Mouse (Mus musculus) 416B (cell line): ENCODE measurements around the gene Pnpla7.
A peak's percentile ranks its signal among the peaks of the same experiment; 100 is the strongest.

Source experiments
- DNase-seq: peaks from one replicate; pipeline ENCODE4 v3.0.0; 2011; ENCODE audit warnings: low read depth

Pnpla7 gene

DNA sequence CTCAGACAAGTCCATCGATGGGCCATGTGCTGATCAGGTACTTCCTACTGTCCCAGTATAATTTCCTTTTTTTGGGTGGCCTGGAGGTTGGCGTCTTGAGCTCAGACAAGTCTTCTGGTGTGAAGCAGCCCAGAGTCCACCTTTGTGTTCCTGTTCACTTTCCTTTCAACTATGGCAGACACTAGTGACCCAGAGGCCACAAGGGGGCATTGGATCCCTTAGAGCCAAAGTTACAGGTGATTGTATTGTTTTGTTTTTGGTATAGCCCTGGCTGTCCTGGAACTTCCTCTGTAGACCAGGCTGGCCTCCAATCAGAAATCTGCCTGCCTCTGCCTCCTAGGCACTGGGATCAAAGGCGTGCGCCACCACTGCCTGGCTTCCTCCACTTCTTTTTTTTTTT lies 96.6 kb downstream of the Pnpla7 start:
- peak; percentile 41 for DNase-seq

DNA sequence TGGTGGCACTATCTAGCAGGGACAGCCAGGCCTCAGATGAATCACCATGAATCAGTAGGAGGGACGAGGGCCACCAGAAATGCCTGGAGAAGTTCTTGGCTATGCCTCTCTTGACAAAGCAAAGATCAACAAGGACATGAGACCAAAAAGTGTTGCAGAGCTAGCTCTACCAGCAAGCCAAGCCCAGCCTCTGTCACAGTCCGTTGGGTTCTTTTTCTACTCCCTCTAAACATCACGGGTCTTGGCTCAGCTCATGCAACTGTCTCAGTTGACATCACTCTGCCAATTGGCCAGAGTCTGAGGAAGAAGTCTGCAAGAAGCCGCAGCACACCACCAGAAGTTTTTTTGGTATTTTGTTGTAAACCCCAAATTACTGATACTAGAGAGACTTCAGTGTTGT lies 99.7 kb downstream of the Pnpla7 start:
- peak; percentile 48 for DNase-seq

DNA sequence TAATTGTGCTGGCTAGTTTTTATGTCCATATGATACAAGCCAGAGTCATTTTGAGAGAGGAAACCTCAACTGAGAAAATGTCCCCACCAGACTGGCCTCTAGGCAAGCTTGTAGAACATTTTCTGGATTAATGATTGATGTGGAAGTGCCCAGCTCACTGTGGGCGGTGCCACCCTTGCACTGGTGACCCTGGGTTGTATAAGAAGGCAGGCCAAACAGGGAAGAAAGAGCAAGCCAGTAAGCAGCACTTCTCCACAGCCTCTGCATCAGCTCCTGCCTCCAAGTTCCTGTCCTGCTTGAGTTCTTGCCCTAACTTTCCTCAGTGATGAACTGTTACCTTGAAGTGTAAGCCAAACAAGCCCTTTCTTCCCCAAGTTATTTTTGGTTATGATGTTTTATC lies 103.1 kb downstream of the Pnpla7 start:
- DNase-seq = no peak

DNA sequence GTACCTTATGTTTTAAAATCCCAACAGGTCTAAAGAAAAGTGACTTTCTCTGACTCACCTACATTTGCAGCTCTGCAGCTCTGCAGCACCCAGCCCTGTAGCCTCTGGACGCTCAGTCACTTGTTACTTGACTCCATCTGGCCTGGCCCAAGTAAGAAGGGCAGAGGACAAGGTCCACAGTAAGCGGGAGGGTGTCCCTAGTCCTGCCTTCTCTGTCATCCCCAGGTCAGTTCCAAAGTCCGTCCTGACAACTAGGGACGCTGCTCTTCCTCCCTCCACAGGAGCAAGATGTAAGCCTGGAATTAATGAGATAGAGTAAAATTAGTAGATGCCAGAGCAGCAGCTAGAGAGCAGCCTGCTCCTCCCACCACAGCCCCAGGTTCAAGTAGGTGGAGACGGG lies 104.2 kb downstream of the Pnpla7 start, which contains the start of gene Entpd8:
Gene Entpd8 (plus strand): TSS at position 229 of the 400 bp plus-strand sequence.
- DNase-seq = no peak

DNA sequence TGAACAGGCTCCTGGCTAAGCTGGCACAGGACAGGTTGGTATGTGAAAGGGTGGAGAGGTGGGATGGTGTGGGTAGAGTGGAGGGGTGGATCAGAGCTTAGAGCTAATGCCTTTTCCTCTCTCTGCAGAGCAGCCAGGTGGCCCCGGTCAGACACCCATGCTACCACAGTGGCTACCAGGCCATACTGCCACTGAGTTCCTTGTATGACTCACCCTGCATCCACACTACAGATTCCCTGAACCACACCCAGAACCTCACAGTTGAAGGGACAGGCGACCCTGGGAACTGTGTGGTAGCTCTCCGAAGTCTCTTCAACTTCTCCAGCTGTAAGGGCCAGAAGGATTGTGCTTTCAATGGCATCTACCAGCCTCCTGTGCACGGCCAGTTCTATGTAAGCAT lies 107.9 kb downstream of the Pnpla7 start:
- no peak for DNase-seq

DNA sequence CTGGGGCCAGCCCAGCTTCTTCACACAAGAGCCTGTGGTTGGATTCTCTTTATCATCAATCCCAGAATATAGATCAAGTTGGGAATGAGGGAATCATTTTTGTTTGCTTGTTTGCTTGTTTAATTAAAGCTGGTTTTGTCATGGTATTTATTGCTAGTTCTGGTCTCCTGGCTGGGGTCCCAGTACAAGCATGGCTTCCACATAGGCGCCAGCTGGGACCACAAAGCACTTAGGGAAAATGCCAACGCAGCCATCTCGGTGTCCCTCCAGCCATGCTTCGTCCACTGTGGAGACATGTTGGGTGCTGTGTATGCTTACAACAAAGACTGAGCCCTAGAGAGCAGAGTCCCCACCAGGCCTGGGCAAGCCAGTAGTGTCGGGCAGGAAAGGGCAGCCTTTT lies 109.7 kb downstream of the Pnpla7 start:
- no peak for DNase-seq

DNA sequence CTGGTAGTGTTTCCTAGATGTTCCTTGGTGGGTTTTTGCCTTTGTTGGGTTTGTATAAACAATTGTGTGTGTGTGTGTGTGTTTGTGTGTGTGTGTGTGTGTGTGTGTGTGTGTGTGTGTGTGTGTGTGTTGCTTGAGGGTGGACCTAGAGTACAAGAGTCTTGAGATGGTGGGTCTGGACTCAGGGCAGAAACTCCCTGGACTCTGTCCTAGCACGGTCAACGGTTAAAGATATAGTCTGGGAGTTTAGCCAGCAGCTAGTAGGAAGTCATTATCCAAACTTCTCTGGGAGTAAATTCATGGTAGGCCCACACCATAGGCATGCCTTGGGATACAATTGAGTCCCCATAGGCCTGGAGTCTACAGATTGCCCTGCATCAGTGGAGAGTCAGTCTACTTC lies 112.0 kb downstream of the Pnpla7 start:
- no peak for DNase-seq

DNA sequence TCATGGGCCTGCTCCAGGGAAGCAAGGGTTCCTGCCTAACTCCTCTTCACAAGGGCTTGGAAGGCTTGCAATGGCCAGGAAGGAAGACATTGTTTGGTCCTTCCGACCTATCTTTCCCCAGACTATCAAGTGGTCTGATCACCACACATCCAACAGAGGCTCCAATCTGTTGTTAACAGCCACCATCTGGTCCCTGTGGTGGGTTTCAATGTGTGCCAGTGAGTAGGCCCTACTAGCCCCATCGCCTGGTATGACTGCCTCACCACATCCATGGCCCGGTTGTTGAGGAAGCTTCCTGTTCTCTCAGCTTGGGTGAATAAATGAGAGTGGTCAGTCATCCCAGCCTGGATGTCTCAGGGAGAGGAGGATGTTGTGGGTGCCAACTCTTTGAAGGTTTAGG lies 112.8 kb downstream of the Pnpla7 start:
- peak; percentile 79 for DNase-seq

DNA sequence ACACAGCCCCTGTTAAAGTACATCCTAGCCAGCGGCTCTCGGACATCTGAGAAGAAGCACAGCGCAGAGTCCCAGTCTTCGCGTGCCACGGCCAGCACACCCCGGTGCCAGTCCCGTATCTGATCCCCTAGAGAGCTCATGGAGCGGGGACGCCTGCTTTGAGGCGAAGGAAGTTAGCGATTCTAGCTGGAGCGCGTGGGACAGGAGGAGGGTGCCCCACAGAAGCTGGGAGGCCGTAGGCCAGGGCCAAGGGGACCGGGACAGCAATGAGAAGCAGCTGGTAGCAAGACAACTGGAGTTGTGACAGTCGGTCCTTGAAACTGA lies 118.9 kb downstream of the Pnpla7 start:
- no peak for DNase-seq

DNA sequence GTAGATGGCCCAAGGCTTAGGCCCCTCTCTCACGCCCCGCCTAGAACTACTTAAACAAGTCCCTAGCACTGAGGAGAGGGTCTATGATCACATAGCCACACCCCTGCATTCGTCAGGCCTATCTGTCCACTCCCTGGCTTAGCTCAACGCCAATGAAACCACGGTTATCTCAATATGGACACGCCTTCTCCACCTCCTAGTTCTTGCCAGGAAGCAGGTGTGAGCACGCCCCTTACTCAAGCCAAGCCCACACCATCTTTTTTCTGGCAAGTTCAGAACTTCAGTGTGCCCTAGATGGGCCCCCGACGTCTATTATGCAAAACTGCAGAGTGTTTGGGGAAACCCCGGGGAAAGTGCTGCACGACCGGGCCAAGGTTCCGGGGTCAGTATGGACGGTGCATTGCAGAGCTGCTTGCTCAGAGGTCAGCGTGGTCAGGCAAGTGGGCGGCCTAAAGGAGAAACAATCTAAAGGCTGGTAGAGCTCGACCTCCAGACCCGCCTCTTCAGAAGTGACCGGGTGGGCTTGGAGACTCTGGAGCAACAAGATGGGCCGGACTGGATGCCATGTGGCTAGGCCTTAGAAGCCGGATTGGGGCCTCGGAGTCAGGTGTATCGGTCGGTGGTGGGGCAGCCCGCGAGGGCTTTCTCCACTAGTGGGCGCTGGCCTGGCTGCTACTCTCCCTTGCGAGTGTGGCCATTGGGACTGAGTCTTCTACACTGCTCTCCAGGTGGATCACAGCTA lies 119.4 kb downstream of the Pnpla7 start, which contains the start of gene Noxa1:
Gene Noxa1 (minus strand): TSS at position 41 of the 742 bp plus-strand sequence.
- no peak for DNase-seq

DNA sequence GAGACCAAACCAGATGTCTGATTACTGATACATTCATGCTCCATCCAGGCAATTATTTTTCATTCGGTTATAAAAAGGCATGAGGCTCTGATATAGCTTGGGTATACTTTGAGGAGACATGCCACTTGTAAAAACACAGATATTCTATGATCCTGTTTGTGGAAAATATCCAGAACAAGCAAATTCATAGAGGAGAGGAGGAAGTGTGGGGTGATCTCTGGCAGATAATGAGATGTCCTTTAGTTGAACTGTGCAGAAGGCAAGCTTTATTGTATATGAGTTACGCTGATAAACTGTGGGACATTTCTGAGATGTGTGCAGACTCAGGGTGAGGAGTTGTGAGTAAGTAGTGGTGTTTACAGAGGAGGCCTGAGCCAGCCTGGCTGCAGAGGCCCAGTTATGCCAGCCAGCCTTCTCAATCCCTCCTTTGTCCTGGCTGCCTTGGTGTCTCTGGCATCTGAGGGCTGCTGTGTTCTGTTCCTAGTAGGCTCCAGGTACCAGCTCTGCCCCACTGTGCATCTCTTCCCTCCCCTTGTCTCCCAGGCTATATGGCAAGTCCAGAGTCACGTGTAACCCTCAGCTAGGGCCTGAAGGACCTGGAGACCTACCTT lies 122.3 kb downstream of the Pnpla7 start:
- no peak for DNase-seq

DNA sequence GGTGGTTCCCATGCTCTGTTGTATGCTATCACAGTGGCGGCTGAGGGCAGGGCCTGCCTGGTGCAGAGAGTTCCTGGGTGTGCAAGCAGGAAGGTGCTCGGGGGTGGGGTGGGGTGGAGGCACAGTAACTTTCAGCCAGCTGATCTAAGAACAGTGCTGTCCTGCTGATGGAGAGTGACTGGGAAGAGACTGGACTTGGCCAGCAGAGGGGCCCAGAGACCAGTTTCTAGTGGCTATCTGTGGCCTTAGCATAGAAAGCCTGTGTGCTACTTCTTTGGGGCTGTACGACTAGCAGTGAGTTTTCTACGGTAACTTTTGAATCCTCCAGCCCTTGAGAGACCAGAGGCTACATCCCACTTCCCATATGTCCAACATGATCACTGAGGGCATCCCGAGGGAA lies 123.1 kb downstream of the Pnpla7 start:
- DNase-seq = peak; percentile 76

DNA sequence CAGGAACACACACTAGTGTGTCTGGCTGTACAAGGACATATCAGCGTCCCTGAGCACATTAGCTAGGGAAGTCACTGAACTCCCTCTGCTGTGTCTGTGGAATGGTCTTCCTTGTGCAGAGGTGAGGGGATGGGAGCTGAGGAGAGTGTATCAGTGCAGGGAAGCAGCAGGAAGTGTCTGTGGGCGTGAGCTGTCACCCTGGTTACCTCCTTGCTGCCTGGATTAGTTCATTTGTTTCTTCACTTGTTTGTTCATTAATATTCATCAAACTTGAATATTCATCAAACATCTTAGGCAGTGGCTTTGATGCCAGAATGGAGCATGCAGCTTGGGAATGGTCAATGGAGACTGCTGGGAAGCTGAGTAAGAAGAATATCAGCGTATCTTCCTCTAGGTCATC lies 123.9 kb downstream of the Pnpla7 start:
- DNase-seq = no peak
